Mouse (Mus musculus) spleen, adult 10 weeks (tissue): ENCODE data around the gene Vmn2r10. TPM values are rescaled to one million over a fixed set of nuclear protein-coding genes. Genes with fewer than 3 reads are reported as not detected.

ENCODE experiments used
- polyA plus RNA-seq: library from polyadenylated mRNA; stranded (reverse); fragments of 350-450 nt; fragmentation: Illumina TruSeq; extraction: RNeasy Lipid Tissue Mini Kit (QIAGEN cat#74804); gene quantifications from one replicate; pipeline ENCODE4 v1.2.3, GENCODE M21; 2015; ENCODE audit warnings: low replicate concordance; ENCODE audit not compliant: insufficient read depth

Vmn2r10 gene
- polyA plus RNA-seq = not detected

GRCm38 (mm10) chr5:109006427-109006826 is at the start of gene Vmn2r10:
Gene Vmn2r10, minus strand, starts transcription at chr5:109006527.

Other genes with a start within 250 kb of the Vmn2r10 start
- not detected for gene Rnf212, start 231.5 kb downstream of the Vmn2r10 start, polyA plus RNA-seq
- not detected for gene Tmed11, start 211.2 kb downstream of the Vmn2r10 start, polyA plus RNA-seq
- not detected for gene Vmn2r8, start 197.7 kb downstream of the Vmn2r10 start, polyA plus RNA-seq
- not detected for gene Vmn2r9, start 153.9 kb downstream of the Vmn2r10 start, polyA plus RNA-seq
- not detected for gene Vmn2r11, start 53.0 kb upstream of the Vmn2r10 start, polyA plus RNA-seq
- not detected for gene Vmn2r12, start 91.4 kb upstream of the Vmn2r10 start, polyA plus RNA-seq
- gene Vmn2r13, start 185.7 kb upstream of the Vmn2r10 start, polyA plus RNA-seq = not detected
- gene Vmn2r14, start 218.2 kb upstream of the Vmn2r10 start, polyA plus RNA-seq = not detected